Mouse (Mus musculus) urinary bladder, postnatal 0 days (tissue): ENCODE results near the gene Hcn4. TPM values are rescaled to one million over a fixed set of nuclear protein-coding genes. Genes with fewer than 3 reads are reported as not detected.

ENCODE experiments used
- polyA plus RNA-seq: library from polyadenylated mRNA; unstranded; fragments of >200 nt; fragmentation: Nextera tagmentation; extraction: Ambion mirVana; gene quantifications from 2 replicates; pipeline ENCODE4 v1.2.1, GENCODE M21; 2015

The Hcn4 gene
- not detected in 2 replicates for polyA plus RNA-seq

GRCm38 (mm10) chr9:58823139-58823917 is at the start of gene Hcn4:
Gene Hcn4, plus strand, starts transcription at chr9:58823412.

Other genes with a start within 250 kb of the Hcn4 start
- gene Nptn, start 241.2 kb upstream of the Hcn4 start, polyA plus RNA-seq = 238 and 255 TPM in 2 replicates
- 1.2 and 5.2 TPM in 2 replicates for gene Rec114, start 79.4 kb upstream of the Hcn4 start, polyA plus RNA-seq
- gene Neo1, start 213.0 kb downstream of the Hcn4 start, polyA plus RNA-seq = 15.9 and 17.7 TPM in 2 replicates